Mouse (Mus musculus): ENCODE results near the gene Dgki.

GRCm38 (mm10) chr6:37072401-37073016 is 227.5 kb downstream of the Dgki start:
- no peak for TF ChIP-seq CTCF (IDR thresholded peaks at IDR 0.05; ENCODE audit: extremely low read depth, insufficient read length, insufficient replicate concordance, low read depth, low read length)
- TF ChIP-seq POLR2A (IDR thresholded peaks at IDR 0.05; ENCODE audit: low read depth, low read length): no peak
